ENCODE assay signal across 8 mouse cellular contexts in the genomic region with DNA sequence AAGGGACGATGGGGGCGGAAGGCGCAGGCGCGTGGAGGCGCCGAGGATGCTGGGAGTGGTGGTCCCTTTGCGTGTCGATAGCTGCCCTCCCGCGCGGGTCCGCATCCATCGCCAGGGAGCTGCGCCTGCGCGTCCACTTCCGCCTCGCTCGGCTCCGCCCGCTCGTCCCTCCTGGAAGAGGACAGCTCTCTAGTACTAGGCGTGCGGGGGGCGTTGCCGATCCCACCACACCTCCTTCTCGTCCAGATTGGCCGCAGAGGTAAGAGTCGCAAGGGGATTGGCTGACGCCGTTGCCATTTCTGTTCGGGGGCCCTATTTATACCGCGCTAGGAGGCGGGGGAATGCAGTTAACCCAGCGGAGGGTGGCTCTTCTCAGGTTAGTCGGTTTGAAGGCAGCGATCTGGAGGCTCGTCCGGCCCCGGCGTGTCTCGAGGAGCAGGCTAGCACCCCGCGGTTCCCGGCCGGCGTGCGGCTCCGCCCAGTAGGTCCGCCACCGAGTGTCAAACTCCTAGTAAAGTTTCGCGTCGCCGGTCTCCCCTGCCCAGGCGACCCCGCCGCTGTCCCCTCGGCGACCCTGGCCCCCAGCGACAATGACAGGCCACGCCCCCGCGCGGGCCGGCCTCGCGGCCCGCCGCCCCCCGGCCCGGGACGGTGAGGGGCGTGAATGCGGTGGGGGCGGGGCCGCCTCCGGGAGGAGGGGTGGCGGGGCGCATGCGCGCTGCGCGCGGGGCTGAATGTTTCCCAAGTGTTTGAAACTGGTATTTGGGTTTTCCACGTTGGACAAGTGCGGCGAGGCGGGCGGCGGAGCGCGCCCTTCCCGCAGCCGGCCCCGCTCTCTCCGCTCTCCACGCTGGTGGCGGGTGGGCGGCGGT. TPM values are rescaled to one million over a fixed set of nuclear protein-coding genes. Genes with fewer than 3 reads are reported as not detected.
DNase-seq lines count a peak whose midpoint lies in the region; ATAC-seq and TF ChIP-seq lines count a peak whose summit lies in the region.

No protein-coding gene starts in this region.

- H3K4me1 ChIP-seq in ES-Bruce4 (ENCODE audit: control insufficient read depth, insufficient read depth, low read length): no peaks in the 10 kb centered on the region
- H3K4me1 ChIP-seq in forebrain, embryonic 13.5 days: peaks cover 28% of the 10 kb centered on the region
- H3K4me1 ChIP-seq in liver, postnatal 0 days (ENCODE audit: insufficient read depth): peaks cover 22% of the 10 kb centered on the region
- peaks cover 6% of the 10 kb centered on the region for H3K4me1 ChIP-seq in neural tube, embryonic 14.5 days (ENCODE audit: control insufficient read depth, insufficient read depth, low read length)

- 0 out of 2 replicates have a peak, but pooled peaks have one; percentile 6 for TF ChIP-seq EP300 in ES-Bruce4 (IDR thresholded peaks at IDR 0.05; ENCODE audit: insufficient read depth, low read depth, low read length)
- no peak; the same call in 1 of the 2 replicates for TF ChIP-seq EP300 in liver, postnatal 0 days (IDR thresholded peaks at IDR 0.05; ENCODE audit: low read depth)

- WGBS in forebrain, embryonic 13.5 days: under 1% methylated on average over 86 of the region's 103 CpGs
- WGBS in large intestine, adult 2 months: under 1% methylated on average over 102 of the region's 103 CpGs
- under 1% methylated on average over 98 of the region's 103 CpGs for WGBS in liver, postnatal 0 days (ENCODE audit: insufficient replicate concordance)
- WGBS in neural tube, embryonic 14.5 days: under 1% methylated on average over 69 of the region's 103 CpGs

- H3K4me2 ChIP-seq in forebrain, embryonic 13.5 days: peak overlapping the region; percentile 76
- H3K4me2 ChIP-seq in liver, postnatal 0 days (ENCODE audit: low read depth, low read length): peak overlapping the region; percentile 97
- H3K4me2 ChIP-seq in neural tube, embryonic 14.5 days (ENCODE audit: low read depth, low read length): peak overlapping the region; percentile 65

- peak overlapping the region; percentile 91 for H3K4me3 ChIP-seq in ES-Bruce4 (ENCODE audit: low read depth, low read length)
- H3K4me3 ChIP-seq in forebrain, embryonic 13.5 days: peak overlapping the region; percentile 92
- peak overlapping the region; percentile 94 for H3K4me3 ChIP-seq in liver, postnatal 0 days (ENCODE audit: low read depth, low read length)
- H3K4me3 ChIP-seq in neural tube, embryonic 14.5 days (ENCODE audit: low read depth, low read length): peak overlapping the region; percentile 72

- intact Hi-C loops in heart, postnatal 10 days (cut with DNase I): loop anchor here (2.0 to 10.0 kb wide), 5 partner anchors 59 to 1341 kb away; partner anchors contain the start of genes Ankrd10 and Naxd

- TF ChIP-seq POLR2A in ES-Bruce4 (IDR thresholded peaks at IDR 0.05; ENCODE audit: insufficient read depth, low read length): peak; percentile 94

- peak overlapping the region; percentile 98 for H3K9ac ChIP-seq in ES-Bruce4 (ENCODE audit: low read depth, poor library complexity, severe bottlenecking)
- peak overlapping the region; percentile 96 for H3K9ac ChIP-seq in forebrain, embryonic 13.5 days
- peak overlapping the region; percentile 96 for H3K9ac ChIP-seq in liver, postnatal 0 days (replicated peaks)
- H3K9ac ChIP-seq in neural tube, embryonic 14.5 days (replicated peaks; ENCODE audit: low read depth, low read length): peak overlapping the region; percentile 87

- H3K27ac ChIP-seq in ES-Bruce4 (ENCODE audit: insufficient read depth, low read length): peak overlapping the region; percentile 86
- H3K27ac ChIP-seq in forebrain, embryonic 13.5 days: peak overlapping the region; percentile 99
- peak overlapping the region; percentile 99 for H3K27ac ChIP-seq in liver, postnatal 0 days (ENCODE audit: low read depth)
- peak overlapping the region; percentile 100 for H3K27ac ChIP-seq in neural tube, embryonic 14.5 days (ENCODE audit: low read depth, low read length)

- TF ChIP-seq CTCF in ES-Bruce4 (IDR thresholded peaks at IDR 0.05; ENCODE audit: low read depth, low read length): no peak
- no peak for TF ChIP-seq CTCF in liver, postnatal 0 days (IDR thresholded peaks at IDR 0.05; ENCODE audit: low read depth)

- DNase-seq in heart, postnatal 10 days: peak; percentile 99
- DNase-seq in large intestine, adult 2 months (ENCODE audit: low read depth, low spot score): peak; percentile 96
- peak; percentile 98 for DNase-seq in liver, postnatal 0 days
- peak; percentile 99 for DNase-seq in testis, postnatal 10 days (ENCODE audit: low spot score)

- ATAC-seq in cerebellum, adult (ENCODE audit: insufficient number of reproducible peaks, low FRiP score, low TSS enrichment): peak; percentile 67
- peak; percentile 89 for ATAC-seq in forebrain, embryonic 13.5 days
- ATAC-seq in liver, postnatal 0 days: peak; percentile 76
- ATAC-seq in neural tube, embryonic 14.5 days (ENCODE audit: low read depth): peak; percentile 88

- H3K36me3 ChIP-seq in ES-Bruce4 (ENCODE audit: control insufficient read depth, insufficient read depth, low read length, poor library complexity, severe bottlenecking): no peaks in the 10 kb centered on the region; the same call in 1 of the 2 replicates
- H3K36me3 ChIP-seq in forebrain, embryonic 13.5 days (ENCODE audit: poor library complexity, severe bottlenecking): 0 out of 2 replicates have a peak, but pooled peaks cover 2% of the 10 kb centered on the region
- peaks cover 4% of the 10 kb centered on the region; the same call in 1 of the 2 replicates for H3K36me3 ChIP-seq in liver, postnatal 0 days (replicated peaks; ENCODE audit: insufficient read depth, low read length)
- no peaks in the 10 kb centered on the region for H3K36me3 ChIP-seq in neural tube, embryonic 14.5 days (ENCODE audit: control insufficient read depth, insufficient read depth, low read length)

- H3K27me3 ChIP-seq in ES-Bruce4 (ENCODE audit: control insufficient read depth, insufficient read depth, low read length, poor library complexity, severe bottlenecking): no peaks in the 10 kb centered on the region
- no peaks in the 10 kb centered on the region for H3K27me3 ChIP-seq in forebrain, embryonic 13.5 days
- no peaks in the 10 kb centered on the region for H3K27me3 ChIP-seq in liver, postnatal 0 days (ENCODE audit: insufficient read depth, low read length)
- no peaks in the 10 kb centered on the region; the same call in 1 of the 2 replicates for H3K27me3 ChIP-seq in neural tube, embryonic 14.5 days (ENCODE audit: control insufficient read depth, insufficient read depth, low read length)

- H3K9me3 ChIP-seq in ES-Bruce4 (replicated peaks; ENCODE audit: control insufficient read depth, insufficient read depth, low read length, poor library complexity, severe bottlenecking): no peaks in the 10 kb centered on the region
- H3K9me3 ChIP-seq in forebrain, embryonic 13.5 days (replicated peaks): no peaks in the 10 kb centered on the region
- no peaks in the 10 kb centered on the region for H3K9me3 ChIP-seq in liver, postnatal 0 days (ENCODE audit: low read length)
- H3K9me3 ChIP-seq in neural tube, embryonic 14.5 days (ENCODE audit: control insufficient read depth, low read length): no peaks in the 10 kb centered on the region

RNA-seq across cellular contexts. Expression of gene Ing1, which starts 0.6 kb away (rescaled TPM):
- 58.2 and 59.1 TPM in 2 replicates for polyA plus RNA-seq in ES-Bruce4 (2011; ENCODE audit: insufficient read depth, insufficient read length, low read depth, missing spikeins)
- polyA plus RNA-seq in forebrain, embryonic 13.5 days (2015; fragmentation: Nextera tagmentation; extraction: Ambion mirVana): 43.5 and 47.3 TPM in 2 replicates
- 10 to 100 TPM; 29.3 to 30.3 TPM for total RNA-seq in heart, postnatal 10 days (2021)
- 10.7 and 14.5 TPM in 2 replicates for polyA plus RNA-seq in large intestine, adult 2 months (2012; rRNA removed)
- polyA plus RNA-seq in liver, postnatal 0 days (2015; fragmentation: Nextera tagmentation; extraction: Ambion mirVana): 12.6 and 14.5 TPM in 2 replicates
- 38.1 and 40.1 TPM in 2 replicates for polyA plus RNA-seq in neural tube, embryonic 14.5 days (2014; fragmentation: Nextera tagmentation; extraction: Ambion mirVana)

RNA-seq across cellular contexts. Expression of gene Cars2, which starts 5.4 kb away (rescaled TPM):
- 19.5 and 19.9 TPM in 2 replicates for polyA plus RNA-seq in ES-Bruce4 (2011; ENCODE audit: insufficient read depth, insufficient read length, low read depth, missing spikeins)
- polyA plus RNA-seq in forebrain, embryonic 13.5 days (2015; fragmentation: Nextera tagmentation; extraction: Ambion mirVana): 22.6 and 23.9 TPM in 2 replicates
- 10 to 100 TPM; 35.1 to 35.9 TPM for total RNA-seq in heart, postnatal 10 days (2021)
- polyA plus RNA-seq in large intestine, adult 2 months (2012; rRNA removed): 36.4 and 42.5 TPM in 2 replicates
- 7.2 and 8.4 TPM in 2 replicates for polyA plus RNA-seq in liver, postnatal 0 days (2015; fragmentation: Nextera tagmentation; extraction: Ambion mirVana)
- polyA plus RNA-seq in neural tube, embryonic 14.5 days (2014; fragmentation: Nextera tagmentation; extraction: Ambion mirVana): 27.6 and 28.8 TPM in 2 replicates

RNA-seq across cellular contexts. Expression of gene Naxd, which starts 58.6 kb away (rescaled TPM):
- 34.7 and 35.5 TPM in 2 replicates for polyA plus RNA-seq in ES-Bruce4 (2011; ENCODE audit: insufficient read depth, insufficient read length, low read depth, missing spikeins)
- polyA plus RNA-seq in forebrain, embryonic 13.5 days (2015; fragmentation: Nextera tagmentation; extraction: Ambion mirVana): 152 and 158 TPM in 2 replicates
- 10 to 100 TPM; 40.2 to 41.7 TPM for total RNA-seq in heart, postnatal 10 days (2021)
- 70.4 and 94.1 TPM in 2 replicates for polyA plus RNA-seq in large intestine, adult 2 months (2012; rRNA removed)
- polyA plus RNA-seq in liver, postnatal 0 days (2015; fragmentation: Nextera tagmentation; extraction: Ambion mirVana): 46.7 and 47.1 TPM in 2 replicates
- polyA plus RNA-seq in neural tube, embryonic 14.5 days (2014; fragmentation: Nextera tagmentation; extraction: Ambion mirVana): 142 and 150 TPM in 2 replicates

Comparison
In these comparisons a context has a peak if more than half of its experiments do, and no peak if none do; other contexts are left out.
1. Peak in every context shown above with its lines: DNase-seq, ATAC-seq, H3K4me3 ChIP-seq and H3K27ac ChIP-seq.